Mouse (Mus musculus): Measurements from ENCODE around the gene Rcn3. TPM values are rescaled to one million over a fixed set of nuclear protein-coding genes. Genes with fewer than 3 reads are reported as not detected.
A peak's percentile ranks its signal among the peaks of the same experiment; 100 is the strongest.

The Rcn3 gene
- total and polyA plus RNA-seq, 3 experiments = 0.38 TPM; not detected in 2

- Histone ChIP-seq H3K9ac (ENCODE audit: insufficient read depth, low read depth) (0 out of 2 replicates have a peak overlapping the region, but pooled peaks have one; percentile 53), H3K36me3 (replicated peaks in 1 of 2; ENCODE audit: control insufficient read depth in 1 of 2, insufficient read depth in 1 of 2, low read length in 1 of 2) (peaks cover 0 to 20% of the 10 kb centered on the region in 2 experiments), H3K4me3 (replicated peaks in 1 of 3; ENCODE audit: low read depth in 2 of 3, low read length in 2 of 3, poor library complexity in 1 of 3) (no peak overlapping the region), H3K27ac (ENCODE audit: insufficient read depth, low read depth) (no peak overlapping the region), H3K9me3 (replicated peaks; ENCODE audit: low read length) (no peaks in the 10 kb centered on the region), H3K27me3 (replicated peaks) (no peaks in the 10 kb centered on the region), H3K79me2 (replicated peaks; ENCODE audit: control insufficient read depth, extremely low read depth, insufficient read depth, poor library complexity, severe bottlenecking) (peaks cover 30% of the 10 kb centered on the region), H3K4me2 (ENCODE audit: insufficient read depth, low read depth, poor library complexity, severe bottlenecking) (no peak overlapping the region), H3K4me1 (ENCODE audit: control insufficient read depth in 1 of 2, insufficient read depth in 2 of 2) (peaks cover 5 to 45% of the 10 kb centered on the region in 2 experiments)
- no peak for DNase-seq (ENCODE audit: extremely low read depth)
- in situ Hi-C loops (cut with MboI; ENCODE audit: low pct_ligation_motif_present, low pct_unique_long_range_greater_than_20kb, low sequenced_read_pairs) (no loop called here), dilution Hi-C loops (cut with MboI; ENCODE audit: extremely low pct_ligation_motif_present, extremely low pct_unique_long_range_greater_than_20kb, low sequenced_read_pairs) (no loop called here)
- no peak for TF ChIP-seq TBP (conservative IDR thresholded peaks at IDR 0.05; ENCODE audit: low read depth, low read length)
These were observed 31.3 kb downstream of the Rcn3 start for GRCm38 (mm10) chr7:45060632-45061122.

DNA sequence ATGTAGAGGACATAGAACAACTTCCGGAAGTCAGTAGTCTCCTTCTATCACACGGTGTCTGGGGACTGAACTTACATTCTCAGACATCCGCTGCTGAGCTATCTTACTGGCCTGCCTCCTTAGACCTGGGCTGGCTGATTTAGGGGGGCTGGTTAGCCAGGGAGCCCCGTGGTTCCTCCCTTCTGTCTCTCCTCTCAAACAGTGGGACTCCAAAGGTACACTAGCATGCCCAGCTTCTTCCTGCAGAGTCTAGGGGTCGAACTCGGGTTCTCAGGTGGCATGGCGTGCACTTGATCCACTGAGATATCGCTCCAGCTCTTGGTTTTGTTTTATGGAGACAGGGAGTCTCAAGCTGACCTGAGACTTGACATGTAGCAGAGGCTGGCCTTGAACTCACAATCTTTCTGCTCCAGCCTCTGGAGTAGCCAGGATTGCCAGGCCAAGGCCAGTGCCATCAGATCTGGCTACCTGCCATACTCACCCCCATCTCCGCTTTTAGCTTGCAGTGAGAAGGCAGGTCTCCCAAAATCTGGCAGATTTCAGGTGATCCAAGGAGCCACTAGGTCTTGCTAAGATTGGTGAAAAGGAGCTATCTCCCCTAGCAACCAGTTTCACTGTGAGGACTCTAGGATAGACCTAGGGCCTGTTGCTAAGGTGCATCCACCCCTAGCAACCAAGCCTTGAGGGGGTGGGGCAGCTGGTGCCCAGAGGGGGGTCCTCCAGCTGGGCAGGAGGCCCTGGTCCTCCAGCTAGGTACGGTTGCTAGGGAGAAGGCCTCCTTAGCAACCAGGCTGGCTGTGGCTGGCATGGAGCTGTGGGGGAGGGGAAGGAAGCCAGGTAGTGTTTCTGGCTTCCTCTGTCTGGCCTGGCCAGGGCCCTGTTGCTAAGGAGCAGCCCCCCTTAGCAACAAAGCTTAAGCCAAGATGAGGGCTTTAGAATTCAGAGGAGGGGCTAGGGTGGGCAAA is 33.1 kb downstream of the Rcn3 start:
- H3K27ac ChIP-seq (ENCODE audit: insufficient read depth, low read depth) = no peak overlapping the region
- H3K4me1 ChIP-seq (ENCODE audit: control insufficient read depth in 1 of 2, insufficient read depth in 2 of 2) = peaks cover 4 to 36% of the 10 kb centered on the region in 2 experiments
- H3K36me3 ChIP-seq (replicated peaks in 1 of 2; ENCODE audit: control insufficient read depth in 1 of 2, insufficient read depth in 1 of 2, low read length in 1 of 2) = peaks cover 0 to 7% of the 10 kb centered on the region in 2 experiments
- no peaks in the 10 kb centered on the region for H3K27me3 ChIP-seq (replicated peaks)
- peaks cover 14% of the 10 kb centered on the region for H3K79me2 ChIP-seq (replicated peaks; ENCODE audit: control insufficient read depth, extremely low read depth, insufficient read depth, poor library complexity, severe bottlenecking)
- dilution Hi-C loops (cut with MboI; ENCODE audit: extremely low pct_ligation_motif_present, extremely low pct_unique_long_range_greater_than_20kb, low sequenced_read_pairs) = no loop called here
- H3K9me3 ChIP-seq (replicated peaks; ENCODE audit: low read length) = no peaks in the 10 kb centered on the region
- DNase-seq (ENCODE audit: extremely low read depth) = no peak
- no peak overlapping the region for H3K4me2 ChIP-seq (ENCODE audit: insufficient read depth, low read depth, poor library complexity, severe bottlenecking)
- in situ Hi-C loops (cut with MboI; ENCODE audit: low pct_ligation_motif_present, low pct_unique_long_range_greater_than_20kb, low sequenced_read_pairs) = no loop called here
- TF ChIP-seq NRF1 (IDR thresholded peaks at IDR 0.05; ENCODE audit: low read depth, low read length) (no peak), KAT2A (IDR thresholded peaks at IDR 0.05; ENCODE audit: insufficient replicate concordance, low read length) (no peak), JUN (IDR thresholded peaks at IDR 0.05; ENCODE audit: insufficient read depth, low read depth, low read length) (no peak)
- H3K9ac ChIP-seq (ENCODE audit: insufficient read depth, low read depth) = no peak overlapping the region
- no peak overlapping the region for H3K4me3 ChIP-seq (replicated peaks in 1 of 3; ENCODE audit: low read depth in 2 of 3, low read length in 2 of 3, poor library complexity in 1 of 3)

DNA sequence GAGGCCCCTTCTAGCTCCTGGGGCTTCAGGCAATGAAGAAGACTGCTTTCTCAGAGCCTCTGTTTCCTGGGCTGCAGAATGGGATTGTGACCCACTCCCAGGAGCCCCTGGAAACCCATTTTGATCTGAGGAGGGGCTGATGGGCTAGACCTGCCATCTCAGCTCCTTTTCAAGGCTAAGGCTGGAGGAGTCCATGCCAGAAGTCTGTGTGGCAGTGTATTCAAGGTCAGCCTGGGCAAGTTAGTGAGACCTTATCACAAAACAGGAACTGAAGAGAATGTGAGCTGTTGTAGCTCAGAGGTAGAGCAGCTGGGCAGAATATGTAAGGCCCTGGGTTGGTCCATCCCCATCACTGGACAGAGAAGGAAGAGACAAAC is 35.1 kb downstream of the Rcn3 start:
- in situ Hi-C loops (cut with MboI; ENCODE audit: low pct_ligation_motif_present, low pct_unique_long_range_greater_than_20kb, low sequenced_read_pairs) (no loop called here), dilution Hi-C loops (cut with MboI; ENCODE audit: extremely low pct_ligation_motif_present, extremely low pct_unique_long_range_greater_than_20kb, low sequenced_read_pairs) (no loop called here)
- no peak for TF ChIP-seq CHD1 (IDR thresholded peaks at IDR 0.05; ENCODE audit: low read depth, low read length)
- no peak for TF ChIP-seq JUN (IDR thresholded peaks at IDR 0.05; ENCODE audit: insufficient read depth, low read depth, low read length)
- no peak for TF ChIP-seq POLR2A (IDR thresholded peaks at IDR 0.05; ENCODE audit: low read depth, low read length)
- no peak for TF ChIP-seq EP300 (IDR thresholded peaks at IDR 0.05; ENCODE audit: low read length)
- no peak for TF ChIP-seq E2F4 (IDR thresholded peaks at IDR 0.05; ENCODE audit: insufficient replicate concordance, low read depth, low read length)
- no peak for TF ChIP-seq MAZ (IDR thresholded peaks at IDR 0.05; ENCODE audit: low read depth, low read length)
- Histone ChIP-seq H3K79me2 (replicated peaks; ENCODE audit: control insufficient read depth, extremely low read depth, insufficient read depth, poor library complexity, severe bottlenecking) (no peaks in the 10 kb centered on the region), H3K27me3 (replicated peaks) (no peaks in the 10 kb centered on the region), H3K36me3 (replicated peaks in 1 of 2; ENCODE audit: control insufficient read depth in 1 of 2, insufficient read depth in 1 of 2, low read length in 1 of 2) (peaks cover 0 to 6% of the 10 kb centered on the region in 2 experiments), H3K9me3 (replicated peaks; ENCODE audit: low read length) (no peaks in the 10 kb centered on the region), H3K4me2 (ENCODE audit: insufficient read depth, low read depth, poor library complexity, severe bottlenecking) (no peak overlapping the region), H3K4me1 (ENCODE audit: control insufficient read depth in 1 of 2, insufficient read depth in 2 of 2) (peaks cover 3 to 29% of the 10 kb centered on the region in 2 experiments; a peak in 2 of 4 replicates), H3K9ac (ENCODE audit: insufficient read depth, low read depth) (no peak overlapping the region), H3K4me3 (replicated peaks in 1 of 3; ENCODE audit: low read depth in 2 of 3, low read length in 2 of 3, poor library complexity in 1 of 3) (no peak overlapping the region), H3K27ac (ENCODE audit: insufficient read depth, low read depth) (no peak overlapping the region)
- no peak for DNase-seq (ENCODE audit: extremely low read depth)

Measured in CH12.LX (cell line).